Mouse (Mus musculus): ENCODE data around the gene Tmem176b. TPM values are rescaled to one million over a fixed set of nuclear protein-coding genes. Genes with fewer than 3 reads are reported as not detected.
A peak's percentile ranks its signal among the peaks of the same experiment; 100 is the strongest.

The Tmem176b gene
- polyA plus RNA-seq, 1 experiment: 8.0 TPM

GRCm38 (mm10) chr6:48833515-48833914, 7.8 kb downstream of the Tmem176b start:
- TF ChIP-seq MYOD1 (IDR thresholded peaks at IDR 0.05; ENCODE audit: control insufficient read depth, insufficient read length, low read depth) (no peak), CTCF (IDR thresholded peaks at IDR 0.05; ENCODE audit: control insufficient read depth, insufficient read depth, insufficient read length) (no peak), MAX (IDR thresholded peaks at IDR 0.05) (no peak), FOSL1 (IDR thresholded peaks at IDR 0.05; ENCODE audit: insufficient read depth, low read length, poor library complexity, severe bottlenecking) (no peak), MYOG (IDR thresholded peaks at IDR 0.05; ENCODE audit: control insufficient read depth, extremely low read depth, insufficient read length) (no peak), USF1 (IDR thresholded peaks at IDR 0.05; ENCODE audit: low read depth) (no peak), CEBPB (IDR thresholded peaks at IDR 0.05; ENCODE audit: low read depth) (no peak)
- peaks cover 4% of the 10 kb centered on the region for H3K36me3 ChIP-seq (ENCODE audit: control insufficient read depth, insufficient read depth)

DNA sequence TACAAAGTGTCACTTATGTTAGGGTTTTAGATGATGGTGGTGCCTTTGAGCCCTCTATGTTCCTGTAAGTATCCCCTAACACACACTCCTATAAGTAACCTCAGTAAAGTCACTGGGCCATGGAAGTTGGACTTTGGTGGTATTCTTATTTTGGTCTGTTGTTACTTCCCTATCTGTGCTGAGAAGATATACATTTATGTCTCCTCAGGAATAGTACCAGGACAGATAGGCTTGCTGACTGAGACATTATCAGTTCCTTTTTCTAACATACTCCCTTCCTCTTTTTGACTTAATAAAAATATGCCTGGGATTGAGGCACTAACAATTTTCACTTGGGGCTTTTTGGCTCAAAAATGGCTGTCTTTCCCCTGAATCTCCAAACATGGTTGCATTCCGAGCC, 8.9 kb downstream of the Tmem176b start:
- Histone ChIP-seq H3K36me3 (ENCODE audit: control insufficient read depth, insufficient read depth) (peaks cover 4% of the 10 kb centered on the region), H3K79me2 (ENCODE audit: control insufficient read depth, insufficient read depth) (no peaks in the 10 kb centered on the region), H3K27me3 (ENCODE audit: control insufficient read depth, insufficient read depth, insufficient read length) (no peaks in the 10 kb centered on the region), H3K4me3 (ENCODE audit: insufficient read depth, poor library complexity, severe bottlenecking) (no peak overlapping the region), H3K79me3 (ENCODE audit: low read depth) (no peaks in the 10 kb centered on the region), H3ac (ENCODE audit: control insufficient read depth, insufficient read length, low read depth) (no peak overlapping the region)
- TF ChIP-seq FOSL1 (IDR thresholded peaks at IDR 0.05; ENCODE audit: insufficient read depth, low read length, poor library complexity, severe bottlenecking) (no peak), MYOD1 (IDR thresholded peaks at IDR 0.05; ENCODE audit: control insufficient read depth, insufficient read length, low read depth) (no peak), CEBPB (IDR thresholded peaks at IDR 0.05; ENCODE audit: low read depth) (no peak), MYOG (IDR thresholded peaks at IDR 0.05; ENCODE audit: control insufficient read depth, extremely low read depth, insufficient read length) (no peak), CTCF (IDR thresholded peaks at IDR 0.05; ENCODE audit: control insufficient read depth, insufficient read depth, insufficient read length) (no peak), USF1 (IDR thresholded peaks at IDR 0.05; ENCODE audit: low read depth) (no peak), MAX (IDR thresholded peaks at IDR 0.05) (no peak)

More at GRCm38 (mm10) chr6:48833515-48833914, 7.8 kb downstream of the Tmem176b start:
- Histone ChIP-seq H3K4me3 (ENCODE audit: insufficient read depth, poor library complexity, severe bottlenecking) (no peak overlapping the region), H3K79me2 (ENCODE audit: control insufficient read depth, insufficient read depth) (peaks cover 3% of the 10 kb centered on the region), H3ac (ENCODE audit: control insufficient read depth, insufficient read length, low read depth) (no peak overlapping the region), H3K27me3 (ENCODE audit: control insufficient read depth, insufficient read depth, insufficient read length) (no peaks in the 10 kb centered on the region), H3K79me3 (ENCODE audit: low read depth) (no peaks in the 10 kb centered on the region)

DNA sequence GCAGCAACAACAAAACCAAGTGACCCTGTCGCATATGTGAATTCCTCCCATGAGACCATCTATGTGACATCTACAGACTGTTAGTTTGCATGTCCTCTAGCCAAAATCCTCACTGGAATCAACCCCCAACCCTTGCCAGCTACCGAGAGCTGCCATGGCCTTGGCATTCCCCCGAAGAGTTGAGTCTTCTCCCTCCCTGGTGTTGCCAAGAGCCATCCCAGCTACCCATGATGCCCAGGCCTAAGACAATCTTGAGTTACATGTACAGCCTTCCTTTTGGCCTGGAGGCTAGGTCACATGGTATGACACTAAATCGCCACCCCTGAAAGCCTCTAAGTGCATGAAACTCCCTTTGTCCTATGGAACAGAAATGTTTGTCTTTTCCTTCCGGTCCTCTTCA, 10.2 kb downstream of the Tmem176b start:
- H3K79me3 ChIP-seq (ENCODE audit: low read depth): no peaks in the 10 kb centered on the region
- H3ac ChIP-seq (ENCODE audit: control insufficient read depth, insufficient read length, low read depth): no peak overlapping the region
- no peaks in the 10 kb centered on the region for H3K27me3 ChIP-seq (ENCODE audit: control insufficient read depth, insufficient read depth, insufficient read length)
- no peaks in the 10 kb centered on the region for H3K79me2 ChIP-seq (ENCODE audit: control insufficient read depth, insufficient read depth)
- no peak overlapping the region for H3K4me3 ChIP-seq (ENCODE audit: insufficient read depth, poor library complexity, severe bottlenecking)
- TF ChIP-seq USF1 (IDR thresholded peaks at IDR 0.05; ENCODE audit: low read depth) (no peak), MYOD1 (IDR thresholded peaks at IDR 0.05; ENCODE audit: control insufficient read depth, insufficient read length, low read depth) (no peak), MAX (IDR thresholded peaks at IDR 0.05) (no peak), CEBPB (IDR thresholded peaks at IDR 0.05; ENCODE audit: low read depth) (no peak), FOSL1 (IDR thresholded peaks at IDR 0.05; ENCODE audit: insufficient read depth, low read length, poor library complexity, severe bottlenecking) (no peak), CTCF (IDR thresholded peaks at IDR 0.05; ENCODE audit: control insufficient read depth, insufficient read depth, insufficient read length) (no peak), MYOG (IDR thresholded peaks at IDR 0.05; ENCODE audit: control insufficient read depth, extremely low read depth, insufficient read length) (no peak)
- H3K36me3 ChIP-seq (ENCODE audit: control insufficient read depth, insufficient read depth): peaks cover 4% of the 10 kb centered on the region

GRCm38 (mm10) chr6:48830241-48830640, 11.1 kb downstream of the Tmem176b start:
- Histone ChIP-seq H3K79me3 (ENCODE audit: low read depth) (no peaks in the 10 kb centered on the region), H3K79me2 (ENCODE audit: control insufficient read depth, insufficient read depth) (no peaks in the 10 kb centered on the region), H3K4me3 (ENCODE audit: insufficient read depth, poor library complexity, severe bottlenecking) (no peak overlapping the region), H3K27me3 (ENCODE audit: control insufficient read depth, insufficient read depth, insufficient read length) (no peaks in the 10 kb centered on the region), H3K36me3 (ENCODE audit: control insufficient read depth, insufficient read depth) (peaks cover 4% of the 10 kb centered on the region), H3ac (ENCODE audit: control insufficient read depth, insufficient read length, low read depth) (no peak overlapping the region)
- TF ChIP-seq MYOG (IDR thresholded peaks at IDR 0.05; ENCODE audit: control insufficient read depth, extremely low read depth, insufficient read length) (no peak), CEBPB (IDR thresholded peaks at IDR 0.05; ENCODE audit: low read depth) (no peak), USF1 (IDR thresholded peaks at IDR 0.05; ENCODE audit: low read depth) (no peak), MYOD1 (IDR thresholded peaks at IDR 0.05; ENCODE audit: control insufficient read depth, insufficient read length, low read depth) (no peak), MAX (IDR thresholded peaks at IDR 0.05) (no peak), CTCF (IDR thresholded peaks at IDR 0.05; ENCODE audit: control insufficient read depth, insufficient read depth, insufficient read length) (no peak), FOSL1 (IDR thresholded peaks at IDR 0.05; ENCODE audit: insufficient read depth, low read length, poor library complexity, severe bottlenecking) (no peak)

DNA sequence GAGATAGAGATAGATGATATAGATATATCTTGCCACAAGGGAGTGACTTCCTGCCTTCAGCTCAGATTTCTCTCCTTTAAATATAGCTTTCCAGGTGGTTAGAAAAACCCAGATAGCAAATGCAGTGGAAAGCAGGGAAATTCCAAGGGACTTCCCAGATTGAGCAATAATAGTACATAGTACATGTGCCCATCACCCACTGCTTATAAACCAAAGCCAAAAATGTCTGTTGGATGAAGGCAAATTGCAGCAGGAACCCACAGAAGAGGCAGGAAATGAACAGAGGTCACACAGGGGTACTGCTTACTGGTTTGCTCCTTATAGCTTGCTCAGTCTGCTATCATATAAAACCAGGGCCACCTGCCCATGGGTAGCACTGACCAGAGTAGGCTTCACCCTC, 11.6 kb downstream of the Tmem176b start:
- H3K79me2 ChIP-seq (ENCODE audit: control insufficient read depth, insufficient read depth): no peaks in the 10 kb centered on the region
- peaks cover 2% of the 10 kb centered on the region for H3K36me3 ChIP-seq (ENCODE audit: control insufficient read depth, insufficient read depth)
- TF ChIP-seq FOSL1 (IDR thresholded peaks at IDR 0.05; ENCODE audit: insufficient read depth, low read length, poor library complexity, severe bottlenecking) (no peak), MAX (IDR thresholded peaks at IDR 0.05) (no peak), USF1 (IDR thresholded peaks at IDR 0.05; ENCODE audit: low read depth) (no peak), MYOG (IDR thresholded peaks at IDR 0.05; ENCODE audit: control insufficient read depth, extremely low read depth, insufficient read length) (no peak), CTCF (IDR thresholded peaks at IDR 0.05; ENCODE audit: control insufficient read depth, insufficient read depth, insufficient read length) (no peak), CEBPB (IDR thresholded peaks at IDR 0.05; ENCODE audit: low read depth) (peak; percentile 93)
- H3K4me3 ChIP-seq (ENCODE audit: insufficient read depth, poor library complexity, severe bottlenecking): no peak overlapping the region
- H3ac ChIP-seq (ENCODE audit: control insufficient read depth, insufficient read length, low read depth): no peak overlapping the region
- no peaks in the 10 kb centered on the region for H3K79me3 ChIP-seq (ENCODE audit: low read depth)
- H3K27me3 ChIP-seq (ENCODE audit: control insufficient read depth, insufficient read depth, insufficient read length): no peaks in the 10 kb centered on the region

DNA sequence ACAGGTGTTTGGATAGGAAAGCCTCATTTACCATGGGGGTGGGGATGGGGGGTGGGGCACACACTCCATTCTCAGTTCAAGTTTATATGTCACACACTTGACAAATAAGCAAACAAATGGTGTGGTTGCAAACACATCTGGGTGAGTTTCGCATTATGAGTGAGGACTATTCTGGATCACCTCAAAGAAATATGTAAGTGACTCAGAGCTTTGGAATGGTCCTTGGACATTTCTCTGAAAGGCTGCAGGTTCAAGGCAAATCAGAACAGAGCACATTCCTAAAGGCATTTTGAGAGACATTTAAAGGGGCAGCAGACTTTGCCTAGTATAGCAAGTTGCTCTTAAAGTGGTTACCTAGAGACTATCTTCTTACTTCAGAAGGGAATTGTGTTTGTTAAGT, 12.3 kb downstream of the Tmem176b start:
- Histone ChIP-seq H3K4me3 (ENCODE audit: insufficient read depth, poor library complexity, severe bottlenecking) (no peak overlapping the region), H3ac (ENCODE audit: control insufficient read depth, insufficient read length, low read depth) (no peak overlapping the region), H3K79me3 (ENCODE audit: low read depth) (no peaks in the 10 kb centered on the region), H3K27me3 (ENCODE audit: control insufficient read depth, insufficient read depth, insufficient read length) (no peaks in the 10 kb centered on the region), H3K79me2 (ENCODE audit: control insufficient read depth, insufficient read depth) (no peaks in the 10 kb centered on the region), H3K36me3 (ENCODE audit: control insufficient read depth, insufficient read depth) (no peaks in the 10 kb centered on the region)
- no peak for TF ChIP-seq CTCF (IDR thresholded peaks at IDR 0.05; ENCODE audit: control insufficient read depth, insufficient read depth, insufficient read length)
- no peak for TF ChIP-seq FOSL1 (IDR thresholded peaks at IDR 0.05; ENCODE audit: insufficient read depth, low read length, poor library complexity, severe bottlenecking)
- no peak for TF ChIP-seq USF1 (IDR thresholded peaks at IDR 0.05; ENCODE audit: low read depth)
- no peak for TF ChIP-seq MYOD1 (IDR thresholded peaks at IDR 0.05; ENCODE audit: control insufficient read depth, insufficient read length, low read depth)
- no peak for TF ChIP-seq CEBPB (IDR thresholded peaks at IDR 0.05; ENCODE audit: low read depth)
- TF ChIP-seq MYOG (IDR thresholded peaks at IDR 0.05; ENCODE audit: control insufficient read depth, extremely low read depth, insufficient read length): no peak
- no peak for TF ChIP-seq MAX (IDR thresholded peaks at IDR 0.05)
